Mouse (Mus musculus): ENCODE measurements at regions not wholly inside any gene's neighbourhood (a gene's known extent, or its start where the extent isn't known, plus 50 kb on each side); places are given as distances from the start of the nearest gene placed in this dataset.

DNA sequence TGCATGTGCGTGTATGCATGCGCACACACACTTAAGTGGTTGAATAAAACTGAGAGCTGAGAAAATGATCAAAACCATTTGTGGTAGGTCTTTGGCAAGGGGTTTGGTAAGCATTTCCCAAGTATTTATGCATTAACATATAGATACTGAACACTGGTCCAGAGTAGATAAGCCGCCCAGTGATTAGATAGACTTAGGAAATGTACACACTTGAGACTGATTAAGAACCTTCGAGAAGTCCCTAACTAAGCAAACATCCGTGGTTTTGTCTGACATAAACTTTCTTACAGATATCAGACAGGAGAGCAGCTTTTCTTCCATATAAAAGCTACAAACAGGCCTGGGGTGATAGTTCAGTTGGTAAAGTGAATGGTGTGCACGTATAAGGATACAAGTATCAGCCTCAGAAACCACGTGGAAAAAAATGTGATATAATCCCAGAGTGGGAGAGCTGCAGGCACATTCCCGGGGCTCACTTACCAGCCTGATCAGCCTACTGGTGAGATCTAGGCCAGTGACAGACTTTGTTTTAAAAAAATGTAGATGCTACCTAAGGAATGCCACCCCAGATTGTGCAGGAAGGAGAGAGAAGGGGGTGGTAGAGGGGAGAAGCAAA is 252.3 kb upstream of the Xrcc4 start:
- Histone ChIP-seq H3K9ac (ENCODE audit: low read depth, low read length) (no peak overlapping the region), H3K4me3 (ENCODE audit: low read depth, low read length) (no peak overlapping the region), H3K27me3 (ENCODE audit: control insufficient read depth, insufficient read depth, low read length) (no peaks in the 10 kb centered on the region), H3K36me3 (ENCODE audit: control insufficient read depth, insufficient read depth, low read length) (no peaks in the 10 kb centered on the region), H3K4me1 (ENCODE audit: control insufficient read depth, insufficient read depth, low read length) (no peaks in the 10 kb centered on the region), H3K27ac (ENCODE audit: low read depth, low read length) (no peak overlapping the region), H3K9me3 (replicated peaks; ENCODE audit: control insufficient read depth, low read length) (no peaks in the 10 kb centered on the region), H3K4me2 (no peak overlapping the region)
- WGBS (ENCODE audit: insufficient replicate concordance): 42% methylated on average over 8 of the region's 8 CpGs
- no peak; the same call in 1 of the 2 replicates for ATAC-seq (replicated peaks; ENCODE audit: insufficient number of reproducible peaks, low FRiP score, low TSS enrichment)

- Histone ChIP-seq H3K36me3 (ENCODE audit: control insufficient read depth, insufficient read depth, low read length) (no peaks in the 10 kb centered on the region), H3K9me3 (replicated peaks; ENCODE audit: control insufficient read depth, low read length) (no peaks in the 10 kb centered on the region), H3K4me2 (no peak overlapping the region), H3K27ac (ENCODE audit: low read depth, low read length) (no peak overlapping the region), H3K9ac (ENCODE audit: low read depth, low read length) (no peak overlapping the region), H3K27me3 (ENCODE audit: control insufficient read depth, insufficient read depth, low read length) (no peaks in the 10 kb centered on the region), H3K4me1 (ENCODE audit: control insufficient read depth, insufficient read depth, low read length) (no peaks in the 10 kb centered on the region), H3K4me3 (ENCODE audit: low read depth, low read length) (no peak overlapping the region)
- no peak for ATAC-seq (replicated peaks; ENCODE audit: insufficient number of reproducible peaks, low FRiP score, low TSS enrichment)
- WGBS (ENCODE audit: insufficient replicate concordance): 70% methylated on average over 2 of the region's 2 CpGs
Observed at GRCm38 (mm10) chr13:90340647-90341160, 251.3 kb upstream of the Xrcc4 start.

- H3K9ac ChIP-seq (ENCODE audit: low read depth, low read length): no peak overlapping the region
- no peak for ATAC-seq (replicated peaks; ENCODE audit: insufficient number of reproducible peaks, low FRiP score, low TSS enrichment)
- no peak overlapping the region for H3K27ac ChIP-seq (ENCODE audit: low read depth, low read length)
- H3K4me1 ChIP-seq (ENCODE audit: control insufficient read depth, insufficient read depth, low read length): no peaks in the 10 kb centered on the region
- H3K4me3 ChIP-seq (ENCODE audit: low read depth, low read length): no peak overlapping the region
- 75% methylated on average over 1 of the region's 1 CpGs for WGBS (ENCODE audit: insufficient replicate concordance)
- no peaks in the 10 kb centered on the region for H3K27me3 ChIP-seq (ENCODE audit: control insufficient read depth, insufficient read depth, low read length)
- no peaks in the 10 kb centered on the region for H3K36me3 ChIP-seq (ENCODE audit: control insufficient read depth, insufficient read depth, low read length)
- no peak overlapping the region for H3K4me2 ChIP-seq
- no peaks in the 10 kb centered on the region for H3K9me3 ChIP-seq (replicated peaks; ENCODE audit: control insufficient read depth, low read length)
Observed at GRCm38 (mm10) chr13:90337591-90337990, 248.2 kb upstream of the Xrcc4 start.

GRCm38 (mm10) chr13:90335741-90336037 is 246.3 kb upstream of the Xrcc4 start:
- H3K9ac ChIP-seq (ENCODE audit: low read depth, low read length): no peak overlapping the region
- H3K36me3 ChIP-seq (ENCODE audit: control insufficient read depth, insufficient read depth, low read length): no peaks in the 10 kb centered on the region
- H3K9me3 ChIP-seq (replicated peaks; ENCODE audit: control insufficient read depth, low read length): no peaks in the 10 kb centered on the region
- no peak overlapping the region for H3K27ac ChIP-seq (ENCODE audit: low read depth, low read length)
- H3K4me2 ChIP-seq: no peak overlapping the region
- WGBS (ENCODE audit: insufficient replicate concordance): 70% methylated on average over 3 of the region's 3 CpGs
- H3K4me1 ChIP-seq (ENCODE audit: control insufficient read depth, insufficient read depth, low read length): no peaks in the 10 kb centered on the region
- H3K4me3 ChIP-seq (ENCODE audit: low read depth, low read length): no peak overlapping the region
- ATAC-seq (replicated peaks; ENCODE audit: insufficient number of reproducible peaks, low FRiP score, low TSS enrichment): no peak
- no peaks in the 10 kb centered on the region for H3K27me3 ChIP-seq (ENCODE audit: control insufficient read depth, insufficient read depth, low read length)

DNA sequence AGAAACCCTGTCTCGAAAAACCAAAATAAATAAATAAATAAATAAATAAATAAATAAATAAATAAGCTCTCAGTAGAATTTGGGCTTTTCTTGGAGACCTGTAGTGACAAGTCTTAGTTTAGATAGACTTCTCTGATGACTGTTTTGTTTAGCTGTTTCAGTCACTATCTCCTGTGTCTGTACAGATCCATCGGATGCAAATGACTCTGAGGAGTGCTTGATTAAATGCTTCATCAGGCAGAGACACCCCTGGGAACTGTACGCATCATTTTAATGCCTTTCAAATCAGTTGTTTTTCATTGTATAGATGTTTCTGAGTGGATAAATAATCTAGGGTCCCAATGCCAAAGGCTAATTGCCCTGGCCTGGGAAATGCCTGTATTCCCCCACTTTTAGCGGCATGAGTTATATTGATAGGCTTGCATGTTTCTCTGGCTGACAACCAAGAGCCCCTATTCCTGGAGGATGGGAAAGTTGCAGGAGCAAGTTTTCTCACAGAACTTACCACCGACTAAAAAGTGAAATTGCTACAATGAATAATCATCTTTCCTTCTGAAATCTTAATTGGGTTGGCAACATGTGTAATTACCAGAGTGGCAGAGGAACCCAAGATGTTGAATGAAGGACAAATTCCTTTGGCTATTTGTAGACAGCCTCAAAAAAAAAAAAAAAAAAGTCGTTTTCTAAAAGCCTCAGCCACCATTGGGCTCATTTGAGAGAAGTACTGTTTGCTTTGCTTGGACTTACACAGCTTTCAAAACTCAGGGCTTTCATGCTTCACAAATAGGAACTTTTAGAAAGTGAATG is 245.7 kb upstream of the Xrcc4 start:
- Histone ChIP-seq H3K9ac (ENCODE audit: low read depth, low read length) (no peak overlapping the region), H3K4me1 (ENCODE audit: control insufficient read depth, insufficient read depth, low read length) (no peaks in the 10 kb centered on the region), H3K9me3 (replicated peaks; ENCODE audit: control insufficient read depth, low read length) (no peaks in the 10 kb centered on the region), H3K36me3 (ENCODE audit: control insufficient read depth, insufficient read depth, low read length) (no peaks in the 10 kb centered on the region), H3K27ac (ENCODE audit: low read depth, low read length) (no peak overlapping the region), H3K4me2 (no peak overlapping the region), H3K4me3 (ENCODE audit: low read depth, low read length) (no peak overlapping the region), H3K27me3 (ENCODE audit: control insufficient read depth, insufficient read depth, low read length) (no peaks in the 10 kb centered on the region)
- WGBS (ENCODE audit: insufficient replicate concordance): 73% methylated on average over 6 of the region's 6 CpGs
- ATAC-seq (replicated peaks; ENCODE audit: insufficient number of reproducible peaks, low FRiP score, low TSS enrichment): no peak

GRCm38 (mm10) chr13:90334286-90334685 is 244.9 kb upstream of the Xrcc4 start:
- H3K9ac ChIP-seq (ENCODE audit: low read depth, low read length): no peak overlapping the region
- H3K4me2 ChIP-seq: no peak overlapping the region
- no peaks in the 10 kb centered on the region for H3K9me3 ChIP-seq (replicated peaks; ENCODE audit: control insufficient read depth, low read length)
- no peak overlapping the region for H3K4me3 ChIP-seq (ENCODE audit: low read depth, low read length)
- H3K27ac ChIP-seq (ENCODE audit: low read depth, low read length): no peak overlapping the region
- no peaks in the 10 kb centered on the region for H3K4me1 ChIP-seq (ENCODE audit: control insufficient read depth, insufficient read depth, low read length)
- no peaks in the 10 kb centered on the region for H3K36me3 ChIP-seq (ENCODE audit: control insufficient read depth, insufficient read depth, low read length)
- no peaks in the 10 kb centered on the region for H3K27me3 ChIP-seq (ENCODE audit: control insufficient read depth, insufficient read depth, low read length)
- ATAC-seq (replicated peaks; ENCODE audit: insufficient number of reproducible peaks, low FRiP score, low TSS enrichment): no peak

GRCm38 (mm10) chr13:90325226-90325625 is 235.8 kb upstream of the Xrcc4 start:
- Histone ChIP-seq H3K9me3 (replicated peaks; ENCODE audit: control insufficient read depth, low read length) (no peaks in the 10 kb centered on the region), H3K4me2 (no peak overlapping the region), H3K4me3 (ENCODE audit: low read depth, low read length) (no peak overlapping the region), H3K36me3 (ENCODE audit: control insufficient read depth, insufficient read depth, low read length) (no peaks in the 10 kb centered on the region), H3K9ac (ENCODE audit: low read depth, low read length) (no peak overlapping the region), H3K4me1 (ENCODE audit: control insufficient read depth, insufficient read depth, low read length) (no peaks in the 10 kb centered on the region), H3K27ac (ENCODE audit: low read depth, low read length) (no peak overlapping the region), H3K27me3 (ENCODE audit: control insufficient read depth, insufficient read depth, low read length) (no peaks in the 10 kb centered on the region)
- no peak for ATAC-seq (replicated peaks; ENCODE audit: insufficient number of reproducible peaks, low FRiP score, low TSS enrichment)
- WGBS (ENCODE audit: insufficient replicate concordance): 80% methylated on average over 3 of the region's 3 CpGs

DNA sequence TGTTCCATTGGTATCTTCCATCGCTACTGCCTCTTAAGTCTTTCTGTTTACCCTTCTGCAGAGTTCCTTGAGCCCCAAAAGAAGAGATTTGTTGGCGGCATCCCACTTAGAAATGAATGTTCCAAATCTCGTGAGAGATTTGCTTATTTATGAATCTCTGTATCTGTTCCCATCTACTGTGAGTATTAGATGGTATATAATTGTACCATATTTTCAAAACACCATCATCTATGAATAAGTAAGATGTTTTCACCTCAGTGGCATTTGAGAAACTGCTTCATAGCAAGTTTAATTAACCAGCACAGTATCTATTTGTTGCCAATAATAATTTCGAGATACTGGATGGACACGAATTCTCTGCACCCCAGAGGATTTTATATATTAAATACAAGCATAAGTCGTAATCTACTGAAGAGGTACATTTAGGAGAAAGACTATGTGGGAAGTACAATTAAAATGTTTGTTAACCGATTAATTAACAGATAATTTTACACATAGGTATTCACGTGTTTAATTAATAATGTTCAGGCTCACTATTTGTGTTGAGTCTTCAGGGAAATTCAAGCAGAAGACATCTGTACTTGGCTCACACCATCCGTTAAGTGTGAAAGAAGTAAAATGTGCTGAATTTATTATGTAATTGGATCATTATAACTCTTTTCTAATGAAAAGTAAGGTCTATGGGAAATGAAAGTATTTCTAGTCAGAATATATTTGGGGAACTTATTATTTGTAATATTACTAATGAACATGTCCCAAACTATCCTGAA is 224.0 kb upstream of the Xrcc4 start:
- 86% methylated on average over 9 of the region's 9 CpGs for WGBS (ENCODE audit: insufficient replicate concordance)
- H3K9ac ChIP-seq (ENCODE audit: low read depth, low read length): no peak overlapping the region
- ATAC-seq (replicated peaks; ENCODE audit: insufficient number of reproducible peaks, low FRiP score, low TSS enrichment): no peak
- no peak overlapping the region for H3K4me2 ChIP-seq
- no peaks in the 10 kb centered on the region for H3K4me1 ChIP-seq (ENCODE audit: control insufficient read depth, insufficient read depth, low read length)
- H3K36me3 ChIP-seq (ENCODE audit: control insufficient read depth, insufficient read depth, low read length): no peaks in the 10 kb centered on the region
- no peak overlapping the region for H3K4me3 ChIP-seq (ENCODE audit: low read depth, low read length)
- H3K9me3 ChIP-seq (replicated peaks; ENCODE audit: control insufficient read depth, low read length): no peaks in the 10 kb centered on the region
- no peaks in the 10 kb centered on the region for H3K27me3 ChIP-seq (ENCODE audit: control insufficient read depth, insufficient read depth, low read length)
- no peak overlapping the region for H3K27ac ChIP-seq (ENCODE audit: low read depth, low read length)
